Mouse (Mus musculus) heart, adult 9 months (tissue): ENCODE measurements at regions not wholly inside any gene's neighbourhood (a gene's known extent, or its start where the extent isn't known, plus 50 kb on each side); places are given as distances from the start of the nearest gene placed in this dataset.
"Not testable (repeated sequence)": the region's sequence is repeated elsewhere in the genome, so short reads cannot be mapped to it uniquely, and the experiment has no call there.

Source experiments
- DNase-seq, 2 experiments: peaks; one replicate each; pipeline ENCODE4 v3.0.0; 2022; ENCODE audit warnings: low spot score in 2 of 2

GRCm38 (mm10) chr16:30799699-30800483 lies 200.4 kb downstream of the Fam43a start:
- peak; percentile 49 to 52 for DNase-seq

GRCm38 (mm10) chr16:30804018-30804417 lies 204.5 kb downstream of the Fam43a start:
- no peak for DNase-seq

DNA sequence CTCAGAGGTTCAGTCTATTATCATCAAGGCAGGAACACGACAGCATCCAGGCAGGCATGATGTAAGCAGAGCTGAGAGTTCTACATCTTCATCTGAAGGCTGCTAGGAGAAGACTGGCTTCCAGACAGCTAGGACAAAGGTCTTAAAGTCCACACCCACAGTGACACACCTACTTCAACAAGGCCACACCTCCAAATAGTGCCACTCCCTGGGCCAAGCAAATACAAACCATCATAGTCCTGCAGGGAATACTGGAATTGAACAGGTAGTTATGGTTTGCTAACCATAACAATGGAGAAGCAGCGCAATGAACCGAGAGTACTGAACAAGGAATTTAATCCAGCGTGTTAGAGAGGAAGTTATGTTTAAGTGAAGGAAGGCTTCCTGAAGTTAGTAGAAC lies 206.7 kb downstream of the Fam43a start:
- not testable (repeated sequence) for DNase-seq

DNA sequence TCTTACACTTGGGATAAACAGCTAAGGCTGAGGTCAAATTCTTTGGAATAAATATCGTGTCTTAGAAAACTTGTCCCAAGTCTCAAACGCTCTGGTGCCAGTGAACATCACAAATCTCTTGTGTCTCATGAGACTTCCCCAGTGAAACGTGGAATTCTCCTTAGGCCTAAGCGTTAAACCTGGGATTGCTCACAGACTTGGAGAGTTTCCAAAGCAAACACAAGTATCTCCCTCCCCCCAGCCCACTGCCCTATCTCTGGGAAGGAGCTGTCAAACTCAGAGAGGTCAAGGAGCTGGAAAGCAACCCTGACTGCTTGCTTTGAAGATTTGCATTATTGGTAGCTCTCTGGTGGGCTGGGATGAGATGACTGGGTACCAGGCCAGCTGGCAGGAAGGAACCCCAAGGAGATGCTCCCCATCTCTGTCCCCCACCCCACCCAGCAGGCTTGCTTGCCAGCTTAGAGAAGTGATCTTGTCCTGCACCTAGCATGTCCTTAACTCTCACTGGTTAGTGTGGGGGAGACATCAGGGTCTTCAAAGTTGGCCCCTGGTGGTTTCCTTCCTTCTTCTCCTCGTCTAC lies 219.1 kb downstream of the Fam43a start:
- no peak for DNase-seq

DNA sequence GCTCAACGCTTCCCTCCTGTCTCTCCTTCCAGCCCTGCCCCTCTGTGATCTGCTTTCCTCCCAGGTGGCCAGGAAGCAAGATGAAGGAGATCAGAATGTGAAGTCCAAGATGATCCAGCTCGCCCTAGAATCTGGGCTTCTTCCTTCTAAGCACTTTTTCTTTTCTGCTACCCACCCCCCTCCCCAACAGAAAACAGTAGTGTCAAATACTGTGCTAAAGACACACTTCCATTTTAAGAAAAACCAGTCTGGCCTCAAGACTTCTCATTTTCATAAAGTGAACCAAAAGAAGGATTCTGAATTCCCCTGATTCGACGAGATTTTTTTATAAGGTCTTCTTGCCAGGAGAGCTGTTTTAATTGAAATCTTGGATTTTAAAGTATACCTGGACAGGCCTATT lies 219.8 kb downstream of the Fam43a start:
- no peak for DNase-seq

DNA sequence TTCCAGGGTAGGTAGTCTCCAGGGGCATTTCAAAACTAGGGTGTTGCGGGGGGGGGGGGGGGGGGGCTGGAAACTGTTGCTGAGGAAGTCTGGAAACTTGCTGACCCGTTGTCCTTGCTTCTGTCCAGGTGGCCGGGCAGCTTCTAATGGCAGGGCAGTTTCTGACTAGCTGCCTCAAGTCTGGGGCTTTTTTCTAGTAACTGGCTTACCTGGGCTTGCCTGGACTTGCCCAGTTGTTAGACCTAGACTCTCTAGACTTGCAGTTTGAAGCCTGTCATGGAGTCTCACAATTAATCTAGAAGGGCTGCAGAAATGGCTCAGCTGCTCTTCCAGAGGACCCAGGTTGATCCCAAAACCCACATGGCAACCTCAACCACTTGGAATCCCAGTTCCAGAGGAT lies 220.7 kb downstream of the Fam43a start:
- DNase-seq = no peak

GRCm38 (mm10) chr16:30820761-30821160 lies 221.2 kb downstream of the Fam43a start:
- DNase-seq = no peak

DNA sequence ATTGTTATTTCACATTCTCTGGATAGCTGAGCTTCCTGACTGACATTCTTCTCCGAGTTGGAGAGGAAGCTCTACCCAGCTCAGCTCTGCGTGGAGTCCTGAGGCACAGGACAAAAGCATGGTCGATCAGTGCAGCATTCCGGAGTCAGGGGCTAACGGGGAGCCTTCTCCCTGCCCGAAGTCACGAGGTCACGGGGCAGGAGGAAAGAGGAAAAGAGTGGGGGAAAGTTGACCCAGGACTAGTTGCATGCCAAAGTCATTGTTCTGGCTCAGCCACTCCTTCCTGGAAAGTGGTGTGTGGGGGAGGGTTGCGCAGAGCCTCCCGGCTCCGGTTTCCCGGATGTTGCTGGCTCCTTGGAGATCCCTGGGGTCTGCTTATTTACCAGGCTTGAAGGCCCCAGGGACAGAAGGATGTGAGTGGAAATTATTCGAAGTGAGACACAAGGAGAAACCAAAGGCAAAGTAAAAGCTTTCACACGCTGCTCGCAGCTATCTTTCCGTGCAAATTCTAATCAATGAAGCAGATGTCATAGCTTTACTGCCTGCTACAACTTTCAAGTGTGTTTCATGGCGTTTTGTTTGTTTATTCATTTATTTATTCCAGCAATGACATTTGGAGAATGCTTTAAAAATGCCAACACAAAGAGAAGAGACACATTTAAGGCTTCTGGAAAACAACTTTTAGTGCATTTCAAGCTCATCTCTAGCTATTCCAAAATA lies 221.8 kb downstream of the Fam43a start:
- peak; percentile 91 to 93 for DNase-seq

- peak in 1 of 2 experiments; percentile 31 for DNase-seq
These were observed 222.5 kb downstream of the Fam43a start for GRCm38 (mm10) chr16:30821911-30822578.

DNA sequence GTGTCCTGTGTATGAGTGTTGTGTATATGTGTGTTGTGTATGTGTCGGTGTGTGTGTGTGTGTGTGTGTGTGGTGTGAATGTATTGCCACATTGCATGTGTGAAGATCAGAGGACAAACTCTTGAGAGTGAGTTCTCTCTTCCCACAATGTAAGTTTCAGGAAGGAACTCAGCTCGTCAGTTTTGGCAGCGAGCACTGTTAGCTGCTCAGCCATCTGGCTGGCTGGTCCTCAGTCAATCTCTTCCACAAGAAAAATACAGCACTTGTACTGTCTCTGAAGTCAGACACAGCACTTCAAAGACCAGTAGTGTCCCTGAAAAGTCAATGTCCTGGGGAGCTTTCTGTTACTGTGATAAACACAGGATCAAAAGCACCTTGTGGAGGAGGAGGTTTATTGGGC lies 226.6 kb downstream of the Fam43a start:
- DNase-seq = peak; percentile 41

- peak; percentile 87 for DNase-seq
These were observed 228.5 kb downstream of the Fam43a start for GRCm38 (mm10) chr16:30827901-30828608.

DNA sequence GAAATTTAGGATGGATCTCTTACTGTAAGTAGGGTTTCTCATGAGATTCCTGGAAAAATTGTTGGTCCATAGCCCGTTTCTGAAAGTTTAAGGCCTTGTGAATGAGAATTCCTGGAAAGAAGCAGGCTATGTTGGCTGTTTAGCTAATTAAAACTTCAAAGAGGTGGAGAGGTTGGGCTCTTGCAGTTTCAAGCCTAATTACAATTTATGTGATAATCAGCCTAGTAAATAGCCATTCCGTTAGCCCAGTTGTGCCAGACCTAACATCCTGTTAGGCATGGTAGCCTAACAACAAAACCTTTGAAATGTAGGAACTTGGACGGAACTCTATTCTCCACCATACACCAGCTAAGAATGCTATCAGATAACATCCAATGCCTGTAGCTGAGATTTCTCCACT lies 235.0 kb downstream of the Fam43a start:
- DNase-seq = no peak

GRCm38 (mm10) chr16:30835678-30836077 lies 236.2 kb downstream of the Fam43a start:
- DNase-seq = peak; percentile 27 to 60

DNA sequence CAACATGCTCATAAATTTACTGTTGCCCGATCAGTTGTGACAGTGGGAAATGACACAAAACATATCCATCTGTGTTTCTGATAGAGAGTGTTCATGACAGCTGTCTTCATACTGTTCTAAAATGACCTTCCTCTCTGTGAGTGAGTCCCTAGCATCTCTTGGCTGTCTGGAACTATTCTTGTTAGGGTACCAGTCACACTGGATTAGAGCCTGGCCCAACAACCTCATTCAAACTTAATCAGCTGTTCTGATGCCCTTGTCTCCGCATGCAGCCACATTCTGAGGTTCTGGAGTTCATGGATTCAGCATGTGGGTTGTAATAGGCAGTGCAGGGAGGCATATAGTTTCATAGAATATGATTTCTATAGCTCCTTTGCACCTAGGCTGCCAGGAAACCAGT lies 238.4 kb downstream of the Xxylt1 start:
- DNase-seq = no peak

DNA sequence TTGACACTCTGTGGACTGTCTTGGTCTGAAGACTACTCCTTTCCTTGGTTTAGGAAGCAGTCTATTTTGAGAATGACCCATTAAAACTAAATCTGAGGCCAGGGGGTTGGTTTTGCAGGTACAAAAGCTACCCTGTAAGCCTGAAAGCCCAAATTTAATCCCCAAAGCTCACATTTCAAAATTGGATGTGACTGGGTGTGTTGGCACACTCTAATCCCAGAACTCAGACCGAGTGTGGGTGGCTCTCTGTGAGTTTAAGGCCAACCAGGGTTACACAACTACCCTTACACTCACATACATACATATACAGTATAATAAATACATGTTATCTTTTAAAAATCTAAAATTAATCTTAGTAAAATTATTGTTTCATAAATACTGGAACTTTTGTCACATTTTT lies 228.6 kb downstream of the Xxylt1 start:
- DNase-seq = no peak

GRCm38 (mm10) chr16:30854716-30855115 lies 226.5 kb downstream of the Xxylt1 start:
- DNase-seq = no peak

DNA sequence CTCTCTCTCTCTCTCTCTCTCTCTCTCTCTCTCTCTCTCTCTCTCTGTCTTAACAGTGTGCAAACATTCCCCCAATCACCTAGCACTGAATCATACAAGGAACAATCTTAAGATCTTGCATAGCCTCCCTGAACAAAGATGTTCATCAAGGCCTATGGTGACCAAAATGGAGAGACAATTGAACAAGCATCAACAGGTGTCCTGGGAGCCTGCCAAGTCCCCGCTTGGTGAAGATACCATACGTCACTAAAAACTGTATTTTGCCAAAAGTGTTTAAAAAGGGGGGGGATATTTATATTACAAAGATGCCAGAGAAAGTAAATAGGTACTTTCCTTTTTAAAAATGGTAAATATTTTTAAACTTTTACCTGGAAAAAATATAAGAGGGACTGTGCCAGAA lies 223.6 kb downstream of the Xxylt1 start:
- no peak for DNase-seq

DNA sequence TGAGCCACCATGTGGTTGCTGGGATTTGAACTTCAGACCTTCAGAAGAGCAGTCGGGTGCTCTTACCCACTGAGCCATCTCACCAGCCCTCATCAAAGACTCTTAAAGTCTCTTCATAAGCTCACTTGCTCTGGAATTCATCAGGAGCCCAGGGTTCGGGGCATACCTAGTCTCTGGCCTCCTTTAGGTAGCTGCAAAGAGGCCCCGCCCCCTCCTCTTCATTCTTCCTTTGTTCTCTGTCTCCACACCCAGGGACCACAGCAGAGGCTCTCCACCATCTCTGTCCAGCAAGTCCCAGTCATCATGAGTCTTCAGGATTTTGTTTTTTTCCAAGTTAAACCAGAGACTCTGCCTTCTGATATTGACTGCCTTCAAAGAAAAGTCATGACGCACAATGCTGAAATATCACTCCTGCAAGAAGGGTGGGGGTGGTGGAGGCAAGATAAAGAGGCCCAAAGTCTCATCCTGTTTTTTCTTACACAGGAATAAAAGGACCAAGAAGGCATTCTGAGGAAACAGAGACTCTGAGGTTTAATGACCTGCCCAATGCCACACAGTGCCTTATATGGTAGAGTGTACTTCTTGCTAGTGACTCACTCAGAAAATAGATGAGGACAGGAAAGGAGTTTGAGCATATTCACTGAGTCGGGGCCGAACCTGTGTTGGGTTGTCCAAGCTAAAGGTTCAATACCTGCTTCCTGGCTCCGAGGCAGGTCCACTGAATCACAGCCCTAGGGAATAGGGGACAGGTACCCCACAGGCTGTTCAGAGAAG lies 211.9 kb downstream of the Xxylt1 start:
- DNase-seq = no peak

- peak; percentile 70 to 77 for DNase-seq
These were observed 211.1 kb downstream of the Xxylt1 start for GRCm38 (mm10) chr16:30870110-30870509.

DNA sequence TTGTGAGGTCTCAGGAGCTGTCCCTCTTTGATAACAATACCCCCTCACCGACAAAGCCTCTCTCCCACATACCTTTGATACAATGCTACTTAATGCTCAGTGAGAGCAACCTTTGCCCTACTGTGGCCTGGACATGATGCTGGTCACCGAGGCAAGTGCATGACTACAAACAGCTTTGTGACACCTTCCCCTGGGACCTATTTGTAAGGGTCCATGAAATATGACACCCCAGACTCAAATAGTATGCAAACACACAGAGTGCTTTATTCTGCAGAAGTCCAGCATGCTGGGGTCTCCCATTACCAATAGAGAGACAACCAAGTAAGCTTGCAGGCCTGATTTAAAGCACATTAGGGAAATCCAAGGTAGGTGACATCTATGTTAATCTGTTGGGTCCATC lies 210.6 kb downstream of the Xxylt1 start:
- DNase-seq = no peak

- DNase-seq = peak in 1 of 2 experiments; percentile 10
These were observed 209.1 kb downstream of the Xxylt1 start for GRCm38 (mm10) chr16:30872147-30872546.
